8 mouse cellular contexts compared by ENCODE assay signal in the genomic region with DNA sequence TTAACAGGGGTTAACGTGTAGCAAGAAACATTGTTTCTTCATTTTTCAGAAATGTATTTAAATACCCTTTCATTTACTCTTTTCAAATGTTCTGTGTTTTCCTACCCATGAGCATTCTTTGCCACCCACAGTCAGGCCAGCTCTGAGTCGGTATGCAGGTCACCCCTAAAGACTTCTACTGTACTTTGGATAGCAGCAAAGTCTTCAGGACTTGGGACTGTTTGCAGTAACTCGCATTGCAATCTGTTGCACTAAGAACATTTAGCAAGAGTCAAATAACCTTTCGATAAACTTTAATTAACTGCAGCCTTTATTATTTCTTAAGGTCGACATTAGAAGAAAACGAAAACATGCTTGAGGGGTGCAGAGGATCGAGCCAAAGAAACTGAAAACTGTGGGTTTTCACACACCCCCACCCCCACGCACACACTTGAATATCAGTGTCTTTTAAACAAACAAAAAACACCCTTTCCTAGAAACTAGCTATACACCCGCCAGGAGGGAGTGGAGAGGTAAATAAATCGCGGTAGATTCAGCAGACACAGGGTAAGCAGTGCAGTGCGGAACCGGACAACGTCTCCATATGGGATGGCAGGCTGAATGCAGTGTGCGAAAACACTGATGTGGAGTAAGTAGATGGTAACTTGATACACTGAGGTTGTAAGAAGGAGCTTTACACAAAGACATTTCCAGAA. TPM values are rescaled to one million over a fixed set of nuclear protein-coding genes. Genes with fewer than 3 reads are reported as not detected.
DNase-seq lines count a peak whose midpoint lies in the region; ATAC-seq and TF ChIP-seq lines count a peak whose summit lies in the region.

No protein-coding gene starts in this region.

- H3K9ac ChIP-seq in heart, postnatal 0 days (replicated peaks; ENCODE audit: low read depth, low read length) = peak overlapping the region; percentile 96
- peak overlapping the region; percentile 32; the same call in 1 of the 2 replicates for H3K9ac ChIP-seq in embryonic facial prominence, embryonic 11.5 days (replicated peaks; ENCODE audit: low read length)
- H3K9ac ChIP-seq in kidney, embryonic 16.5 days (replicated peaks; ENCODE audit: low read length) = peak overlapping the region; percentile 29
- H3K9ac ChIP-seq in neural tube, embryonic 11.5 days (ENCODE audit: low read length) = no peak overlapping the region

- H3K4me1 ChIP-seq in heart, postnatal 0 days (ENCODE audit: control insufficient read depth, insufficient read depth) = peaks cover 17% of the 10 kb centered on the region; the same call in 1 of the 2 replicates
- no peaks in the 10 kb centered on the region for H3K4me1 ChIP-seq in embryonic facial prominence, embryonic 11.5 days (ENCODE audit: control insufficient read depth, insufficient read depth, low read length)
- peaks cover 8% of the 10 kb centered on the region for H3K4me1 ChIP-seq in kidney, embryonic 16.5 days (ENCODE audit: insufficient read depth, low read length)
- peaks cover 9% of the 10 kb centered on the region for H3K4me1 ChIP-seq in neural tube, embryonic 11.5 days (ENCODE audit: control insufficient read depth, insufficient read depth, low read length)

- intact Hi-C loops in heart, postnatal 10 days (cut with DNase I) = loop anchor here (2.0 to 5.0 kb wide), 2 partner anchors 55 to 206 kb away; partner anchors contain the start of genes Cdc37l1 and Jak2

- no peak for DNase-seq in heart, postnatal 0 days (ENCODE audit: low spot score)
- DNase-seq in heart, postnatal 10 days = no peak
- peak; percentile 56 for DNase-seq in embryonic facial prominence, embryonic 11.5 days (ENCODE audit: low spot score)
- DNase-seq in neural tube, embryonic 11.5 days (ENCODE audit: low spot score) = no peak
- DNase-seq in frontal cortex, adult 2 months (ENCODE audit: extremely low spot score in 1 of 2, low spot score in 1 of 2) = no peak
- no peak for DNase-seq in spleen, adult 12 weeks (ENCODE audit: low spot score)

- no peaks in the 10 kb centered on the region for H3K9me3 ChIP-seq in heart, postnatal 0 days (replicated peaks; ENCODE audit: control insufficient read depth, low read length)
- no peaks in the 10 kb centered on the region for H3K9me3 ChIP-seq in embryonic facial prominence, embryonic 11.5 days (replicated peaks; ENCODE audit: control insufficient read depth, low read length)
- H3K9me3 ChIP-seq in kidney, embryonic 16.5 days (ENCODE audit: low read length) = no peaks in the 10 kb centered on the region
- no peaks in the 10 kb centered on the region for H3K9me3 ChIP-seq in neural tube, embryonic 11.5 days (ENCODE audit: control insufficient read depth, low read length)

- H3K27ac ChIP-seq in heart, postnatal 0 days (ENCODE audit: low read depth) = peak overlapping the region; percentile 97
- no peak overlapping the region; the same call in 1 of the 2 replicates for H3K27ac ChIP-seq in embryonic facial prominence, embryonic 11.5 days (replicated peaks; ENCODE audit: low read depth, low read length)
- peak overlapping the region; percentile 8; the same call in 1 of the 2 replicates for H3K27ac ChIP-seq in kidney, embryonic 16.5 days (ENCODE audit: low read length)
- H3K27ac ChIP-seq in neural tube, embryonic 11.5 days (ENCODE audit: low read depth, low read length) = no peak overlapping the region

- H3K4me3 ChIP-seq in heart, postnatal 0 days (ENCODE audit: low read depth, low read length) = peak overlapping the region; percentile 97
- peak overlapping the region; percentile 26 for H3K4me3 ChIP-seq in embryonic facial prominence, embryonic 11.5 days (ENCODE audit: low read depth, low read length)
- H3K4me3 ChIP-seq in kidney, embryonic 16.5 days (ENCODE audit: low read length) = peak overlapping the region; percentile 86
- H3K4me3 ChIP-seq in neural tube, embryonic 11.5 days (ENCODE audit: low read depth, low read length) = no peak overlapping the region

- no peak for TF ChIP-seq EP300 in heart, postnatal 0 days (IDR thresholded peaks at IDR 0.05; ENCODE audit: low read depth)

- H3K36me3 ChIP-seq in heart, postnatal 0 days (replicated peaks; ENCODE audit: control insufficient read depth, insufficient read depth, low read length) = no peaks in the 10 kb centered on the region
- H3K36me3 ChIP-seq in embryonic facial prominence, embryonic 11.5 days (replicated peaks; ENCODE audit: control insufficient read depth, insufficient read depth, low read depth, low read length) = no peaks in the 10 kb centered on the region
- H3K36me3 ChIP-seq in kidney, embryonic 16.5 days (ENCODE audit: insufficient read depth, low read length) = no peaks in the 10 kb centered on the region
- no peaks in the 10 kb centered on the region for H3K36me3 ChIP-seq in neural tube, embryonic 11.5 days (ENCODE audit: control insufficient read depth, insufficient read depth, low read length)

- no peak for TF ChIP-seq CTCF in heart, postnatal 0 days (IDR thresholded peaks at IDR 0.05; ENCODE audit: low read depth)

- ATAC-seq in heart, postnatal 0 days (ENCODE audit: insufficient read depth, low read depth) = no peak
- ATAC-seq in embryonic facial prominence, embryonic 11.5 days (replicated peaks; ENCODE audit: insufficient number of reproducible peaks, low FRiP score, low TSS enrichment, low read depth) = no peak
- ATAC-seq in kidney, embryonic 16.5 days (ENCODE audit: low FRiP score, low TSS enrichment) = peak; percentile 59; the same call in 1 of the 2 replicates
- no peak for ATAC-seq in neural tube, embryonic 11.5 days (ENCODE audit: insufficient read depth, low FRiP score, low TSS enrichment)
- no peak for ATAC-seq in megakaryocyte progenitor cell, adult 5-6 weeks (replicated peaks; ENCODE audit: poor library complexity)

- WGBS in heart, postnatal 0 days = 51% methylated on average over 15 of the region's 15 CpGs
- WGBS in embryonic facial prominence, embryonic 11.5 days = 33% methylated on average over 15 of the region's 15 CpGs
- WGBS in kidney, embryonic 16.5 days = 17% methylated on average over 15 of the region's 15 CpGs
- WGBS in neural tube, embryonic 11.5 days = 60% methylated on average over 15 of the region's 15 CpGs

- no peaks in the 10 kb centered on the region for H3K27me3 ChIP-seq in heart, postnatal 0 days (ENCODE audit: control insufficient read depth, insufficient read depth, low read length)
- H3K27me3 ChIP-seq in embryonic facial prominence, embryonic 11.5 days (ENCODE audit: control insufficient read depth, insufficient read depth, low read length) = no peaks in the 10 kb centered on the region
- H3K27me3 ChIP-seq in kidney, embryonic 16.5 days (ENCODE audit: insufficient read depth, low read length) = no peaks in the 10 kb centered on the region
- H3K27me3 ChIP-seq in neural tube, embryonic 11.5 days (ENCODE audit: control insufficient read depth, insufficient read depth, low read length) = no peaks in the 10 kb centered on the region

- peak overlapping the region; percentile 90 for H3K4me2 ChIP-seq in heart, postnatal 0 days (ENCODE audit: low read depth, low read length)
- peak overlapping the region; percentile 30 for H3K4me2 ChIP-seq in embryonic facial prominence, embryonic 11.5 days (ENCODE audit: low read depth, low read length)
- H3K4me2 ChIP-seq in kidney, embryonic 16.5 days (replicated peaks; ENCODE audit: low read depth, low read length) = peak overlapping the region; percentile 74
- peak overlapping the region; percentile 71; the same call in 1 of the 2 replicates for H3K4me2 ChIP-seq in neural tube, embryonic 11.5 days (ENCODE audit: low read depth)

RNA-seq across cellular contexts. Expression of gene Ak3, which starts 1.7 kb away (rescaled TPM):
- 74.3 and 97.5 TPM in 2 replicates for total RNA-seq in heart, postnatal 0 days (2014; rRNA removed; ENCODE audit: low replicate concordance)
- 87.4 and 88.3 TPM in 2 replicates for polyA plus RNA-seq in heart, postnatal 0 days (2015; fragmentation: Nextera tagmentation; extraction: Ambion mirVana)
- 10 to 100 TPM; 82.7 to 83.3 TPM for total RNA-seq in heart, postnatal 10 days (2021)
- polyA plus RNA-seq in embryonic facial prominence, embryonic 11.5 days (2014; fragmentation: Nextera tagmentation; extraction: Ambion mirVana) = 89.7 and 94.5 TPM in 2 replicates
- polyA plus RNA-seq in kidney, embryonic 16.5 days (2015; fragmentation: Nextera tagmentation; extraction: Ambion mirVana) = 105 and 106 TPM in 2 replicates
- 78.7 and 82.7 TPM in 2 replicates for polyA plus RNA-seq in neural tube, embryonic 11.5 days (2014; fragmentation: Nextera tagmentation; extraction: Ambion mirVana)
- polyA plus RNA-seq in frontal cortex, adult 2 months (2012; rRNA removed) = 61.8 and 66.5 TPM in 2 replicates
- 41.5 and 50.1 TPM in 2 replicates for total RNA-seq in megakaryocyte progenitor cell, adult 5-6 weeks (2015)
- total RNA-seq in megakaryocyte progenitor cell, adult 5-6 weeks (2017) = 22.3 and 29.4 TPM in 2 replicates

RNA-seq across cellular contexts. Expression of gene Rcl1, which starts 55.1 kb away (rescaled TPM):
- total RNA-seq in heart, postnatal 0 days (2014; rRNA removed; ENCODE audit: low replicate concordance) = 2.3 and 9.0 TPM in 2 replicates
- polyA plus RNA-seq in heart, postnatal 0 days (2015; fragmentation: Nextera tagmentation; extraction: Ambion mirVana) = 9.6 and 9.9 TPM in 2 replicates
- 1 to 10 TPM; 6.5 to 8.2 TPM for total RNA-seq in heart, postnatal 10 days (2021)
- polyA plus RNA-seq in embryonic facial prominence, embryonic 11.5 days (2014; fragmentation: Nextera tagmentation; extraction: Ambion mirVana) = 71.5 and 73.3 TPM in 2 replicates
- polyA plus RNA-seq in kidney, embryonic 16.5 days (2015; fragmentation: Nextera tagmentation; extraction: Ambion mirVana) = 65.4 and 66.0 TPM in 2 replicates
- polyA plus RNA-seq in neural tube, embryonic 11.5 days (2014; fragmentation: Nextera tagmentation; extraction: Ambion mirVana) = 55.0 and 58.8 TPM in 2 replicates
- polyA plus RNA-seq in frontal cortex, adult 2 months (2012; rRNA removed) = 19.2 and 20.1 TPM in 2 replicates
- total RNA-seq in megakaryocyte progenitor cell, adult 5-6 weeks (2015) = 29.0 and 36.9 TPM in 2 replicates
- 55.3 and 76.6 TPM in 2 replicates for total RNA-seq in megakaryocyte progenitor cell, adult 5-6 weeks (2017)

RNA-seq across cellular contexts. Expression of gene Cdc37l1, which starts 56.0 kb away (rescaled TPM):
- 90.6 and 98.7 TPM in 2 replicates for total RNA-seq in heart, postnatal 0 days (2014; rRNA removed; ENCODE audit: low replicate concordance)
- polyA plus RNA-seq in heart, postnatal 0 days (2015; fragmentation: Nextera tagmentation; extraction: Ambion mirVana) = 44.0 and 50.3 TPM in 2 replicates
- 10 to 100 TPM; 53.6 to 85.5 TPM for total RNA-seq in heart, postnatal 10 days (2021)
- 39.8 and 40.9 TPM in 2 replicates for polyA plus RNA-seq in embryonic facial prominence, embryonic 11.5 days (2014; fragmentation: Nextera tagmentation; extraction: Ambion mirVana)
- 35.7 and 43.6 TPM in 2 replicates for polyA plus RNA-seq in kidney, embryonic 16.5 days (2015; fragmentation: Nextera tagmentation; extraction: Ambion mirVana)
- polyA plus RNA-seq in neural tube, embryonic 11.5 days (2014; fragmentation: Nextera tagmentation; extraction: Ambion mirVana) = 51.8 and 53.0 TPM in 2 replicates
- 62.3 and 65.0 TPM in 2 replicates for polyA plus RNA-seq in frontal cortex, adult 2 months (2012; rRNA removed)
- 28.5 and 45.0 TPM in 2 replicates for total RNA-seq in megakaryocyte progenitor cell, adult 5-6 weeks (2015)
- total RNA-seq in megakaryocyte progenitor cell, adult 5-6 weeks (2017) = 31.0 and 48.1 TPM in 2 replicates

Comparison
In these comparisons a context has a peak if more than half of its experiments do, and no peak if none do; other contexts are left out.
1. H3K27ac ChIP-seq: peak in heart, postnatal 0 days (single experiment) and kidney, embryonic 16.5 days (single experiment); none in embryonic facial prominence, embryonic 11.5 days (single experiment) and neural tube, embryonic 11.5 days (single experiment).
2. H3K4me2 ChIP-seq: peak in every context shown above with its lines; median percentile 90 in heart, postnatal 0 days; 74 in kidney, embryonic 16.5 days; 71 in neural tube, embryonic 11.5 days; 30 in embryonic facial prominence, embryonic 11.5 days.